Mouse (Mus musculus) heart, postnatal 14 days (tissue): ENCODE results near the gene Cdc6. TPM values are rescaled to one million over a fixed set of nuclear protein-coding genes. Genes with fewer than 3 reads are reported as not detected.

Experiments used
- DNase-seq, 2 experiments: peaks; one replicate each; pipeline ENCODE4 v3.0.0; 2021 to 2022
- intact Hi-C: fragments of 180-260 bp; cut with DNase I; formaldehyde crosslinking; loops from one replicate; pipeline ENCODE4 v1.15.1; 2025
- total RNA-seq, 2 experiments: library from RNA; stranded (reverse); gene quantifications; 2 replicates each; pipeline ENCODE4 v1.2.3; 2021

Cdc6 gene
- total RNA-seq, 2 experiments from 2014 or later: 0.72 to 2.2 TPM

DNA sequence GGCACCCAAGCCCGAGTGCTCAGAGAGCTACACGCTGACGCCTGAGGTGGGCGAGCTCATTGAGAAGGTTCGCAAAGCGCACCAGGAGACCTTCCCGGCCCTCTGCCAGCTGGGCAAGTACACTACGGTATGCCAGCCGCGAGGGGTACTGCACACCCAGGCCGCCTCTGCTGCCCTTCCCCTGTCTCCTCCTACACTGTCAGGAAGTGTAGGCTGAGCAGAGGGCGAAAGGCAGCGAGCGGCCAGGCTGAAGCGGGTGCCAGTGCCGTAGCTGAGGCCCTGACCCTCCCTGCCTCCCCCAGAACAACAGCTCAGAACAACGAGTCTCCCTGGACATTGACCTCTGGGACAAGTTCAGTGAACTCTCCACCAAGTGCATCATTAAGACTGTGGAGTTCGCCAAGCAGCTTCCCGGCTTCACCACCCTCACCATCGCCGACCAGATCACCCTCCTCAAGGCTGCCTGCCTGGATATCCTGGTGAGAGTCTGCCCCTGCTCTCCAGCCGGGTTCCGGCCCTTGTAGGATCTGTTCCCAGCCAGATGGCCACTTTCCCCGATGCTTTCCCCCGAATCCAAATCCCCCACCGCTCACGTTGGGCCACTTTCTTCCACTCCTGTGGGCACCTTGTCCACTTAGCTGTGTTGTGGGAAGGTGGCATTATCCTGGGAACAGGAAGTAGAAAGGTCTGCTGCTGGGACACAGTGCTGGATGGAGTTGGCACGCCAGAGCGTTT, 62.8 kb downstream of the Cdc6 start:
- intact Hi-C loops: loop anchor here (2.0 kb wide), 1 partner anchor 36 kb away; no protein-coding TSS in a partner anchor
- DNase-seq: no peak

DNA sequence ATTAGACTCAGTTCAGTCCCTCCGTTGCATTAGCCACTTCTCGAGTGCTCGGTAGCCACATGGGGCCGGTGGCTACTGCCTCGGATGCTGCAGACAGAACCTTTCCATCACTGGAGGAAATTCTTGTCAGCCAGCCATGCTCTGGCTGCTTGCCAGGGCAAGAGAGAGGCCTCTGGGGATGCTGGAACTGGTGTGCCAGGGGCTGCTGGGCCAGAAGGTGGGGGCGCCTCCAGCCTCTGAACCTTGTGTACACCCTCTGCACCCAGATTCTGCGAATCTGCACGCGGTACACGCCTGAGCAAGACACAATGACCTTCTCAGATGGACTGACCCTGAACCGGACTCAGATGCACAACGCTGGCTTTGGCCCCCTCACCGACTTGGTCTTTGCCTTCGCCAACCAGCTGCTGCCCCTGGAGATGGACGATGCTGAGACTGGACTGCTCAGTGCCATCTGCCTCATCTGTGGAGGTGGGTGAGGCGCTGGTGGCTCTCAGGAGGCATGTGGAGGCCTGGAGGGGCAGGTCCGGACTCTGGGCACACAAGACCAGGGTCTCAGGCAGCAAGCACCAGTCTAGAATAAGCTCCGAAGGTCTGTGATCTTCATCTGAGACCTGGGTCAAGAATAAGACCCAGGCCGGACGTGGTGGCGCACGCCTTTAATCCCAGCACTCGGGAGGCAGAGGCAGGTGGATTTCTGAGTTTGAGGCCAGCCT, 63.9 kb downstream of the Cdc6 start:
- DNase-seq: peak; percentile 69 to 82

DNA sequence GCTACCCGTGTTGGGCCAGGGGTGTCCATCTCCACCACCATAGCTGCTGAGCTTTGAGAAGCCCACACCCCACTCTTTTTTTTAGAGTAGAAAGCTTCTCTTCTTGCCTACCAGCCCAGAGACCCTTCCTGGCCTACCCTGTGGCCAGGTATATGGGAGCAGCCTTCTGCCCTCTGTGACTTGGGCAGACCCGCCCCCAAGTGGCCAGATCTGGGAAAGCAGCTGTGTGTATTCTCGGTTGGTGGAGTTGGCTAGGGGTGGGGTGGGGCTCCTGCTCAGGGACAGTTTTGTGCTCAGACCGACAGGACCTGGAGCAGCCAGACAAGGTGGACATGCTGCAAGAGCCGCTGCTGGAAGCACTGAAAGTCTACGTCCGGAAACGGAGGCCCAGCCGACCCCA, 64.6 kb downstream of the Cdc6 start:
- DNase-seq: peak; percentile 88 to 92
- intact Hi-C loops: loop anchor here (1.0 kb wide), 1 partner anchor 50 kb away; no protein-coding TSS in a partner anchor

More for the DNA sequence above, 63.9 kb downstream of the Cdc6 start:
- intact Hi-C loops: loop anchor here (1.0 to 2.0 kb wide), 2 partner anchors 37 to 49 kb away; no protein-coding TSS in a partner anchor

DNA sequence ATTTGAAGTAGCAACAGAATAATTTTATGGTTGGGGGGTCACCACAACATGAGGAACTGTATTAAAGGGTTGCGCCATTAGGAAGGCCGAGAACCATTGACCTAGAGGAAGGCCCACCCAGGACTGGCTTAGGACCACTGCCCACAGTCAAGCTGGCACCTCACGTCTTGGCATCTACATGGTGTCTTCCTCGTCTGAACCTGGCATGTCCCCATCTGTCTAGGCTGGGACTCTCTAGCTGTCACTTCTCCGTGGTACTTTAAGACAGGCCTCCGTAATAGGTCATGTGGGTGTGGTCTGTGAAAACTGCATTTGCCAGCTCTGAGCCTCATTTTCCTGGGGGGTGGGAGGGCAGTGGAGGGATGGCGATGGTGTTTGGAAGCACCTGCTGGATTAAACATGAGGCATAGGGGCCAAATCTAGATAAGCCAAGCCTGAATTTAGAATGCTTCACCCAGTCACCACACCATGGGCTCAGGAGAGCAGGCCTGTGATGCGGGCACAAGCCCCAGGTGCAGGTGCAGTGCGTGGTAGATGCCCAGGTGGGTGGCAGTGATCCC, 65.3 kb downstream of the Cdc6 start:
- no peak for DNase-seq

More for the DNA sequence above, 65.3 kb downstream of the Cdc6 start:
- intact Hi-C loops: loop anchor here (1.0 kb wide), 1 partner anchor 51 kb away; no protein-coding TSS in a partner anchor

Other genes starting within 250 kb of the Cdc6 start
- not detected for gene Gsdma, start 243.4 kb upstream of the Cdc6 start, total RNA-seq
- 100 to 1,000 TPM; 110 TPM for gene Psmd3, start 225.2 kb upstream of the Cdc6 start, total RNA-seq
- gene Csf3, start 206.5 kb upstream of the Cdc6 start, total RNA-seq: not detected
- gene Med24, start 178.4 kb upstream of the Cdc6 start, total RNA-seq: 10 to 100 TPM; 49.5 to 49.8 TPM
- 100 to 1,000 TPM; 123 to 130 TPM for gene Thra, start 167.2 kb upstream of the Cdc6 start, total RNA-seq
- 10 to 100 TPM; 20.7 to 31.5 TPM for gene Nr1d1, start 132.5 kb upstream of the Cdc6 start, total RNA-seq
- gene Msl1, start 112.3 kb upstream of the Cdc6 start, total RNA-seq: 10 to 100 TPM; 71.2 to 71.8 TPM
- 10 to 100 TPM; 23.6 to 25.0 TPM for gene Casc3, start 102.9 kb upstream of the Cdc6 start, total RNA-seq
- 1 to 10 TPM in 1 of 2 experiments, under 1 TPM in 1; 0.61 to 1.0 TPM for gene Rapgefl1, start 71.0 kb upstream of the Cdc6 start, total RNA-seq
- gene Wipf2, start 44.2 kb upstream of the Cdc6 start, total RNA-seq: 10 to 100 TPM in 1 of 2 experiments, 1 to 10 TPM in 1; 8.2 to 10.6 TPM
- gene Rara, start 20.0 kb downstream of the Cdc6 start, total RNA-seq: 10 to 100 TPM; 17.9 to 21.6 TPM
- 1 to 10 TPM; 1.5 to 2.0 TPM for gene Gjd3, start 75.2 kb downstream of the Cdc6 start, total RNA-seq
- 10 to 100 TPM; 16.0 to 34.1 TPM for gene Top2a, start 116.4 kb downstream of the Cdc6 start, total RNA-seq
- gene Igfbp4, start 133.4 kb downstream of the Cdc6 start, total RNA-seq: 100 to 1,000 TPM; 125 to 129 TPM
- gene Tns4, start 181.5 kb downstream of the Cdc6 start, total RNA-seq: under 1 TPM in 1 of 2 experiments, not detected in 1; 0.15 TPM
- under 1 TPM; 0.45 to 0.80 TPM for gene Ccr7, start 247.3 kb downstream of the Cdc6 start, total RNA-seq